Mouse (Mus musculus) heart, postnatal 10 days (tissue): Measurements from ENCODE around the gene Fam71e1. TPM values are rescaled to one million over a fixed set of nuclear protein-coding genes. Genes with fewer than 3 reads are reported as not detected.

ENCODE experiments used
- DNase-seq, 2 experiments: peaks; one replicate each; pipeline ENCODE4 v3.0.0; 2021
- intact Hi-C: fragments of 180-260 bp; cut with DNase I; formaldehyde crosslinking; loops from one replicate; pipeline ENCODE4 v1.15.1; 2025
- total RNA-seq, 2 experiments: library from RNA; stranded (reverse); gene quantifications; 2 replicates each; pipeline ENCODE4 v1.2.3; 2021

Gene Fam71e1
- total RNA-seq, 2 experiments from 2014 or later: 5.1 to 6.0 TPM

DNA sequence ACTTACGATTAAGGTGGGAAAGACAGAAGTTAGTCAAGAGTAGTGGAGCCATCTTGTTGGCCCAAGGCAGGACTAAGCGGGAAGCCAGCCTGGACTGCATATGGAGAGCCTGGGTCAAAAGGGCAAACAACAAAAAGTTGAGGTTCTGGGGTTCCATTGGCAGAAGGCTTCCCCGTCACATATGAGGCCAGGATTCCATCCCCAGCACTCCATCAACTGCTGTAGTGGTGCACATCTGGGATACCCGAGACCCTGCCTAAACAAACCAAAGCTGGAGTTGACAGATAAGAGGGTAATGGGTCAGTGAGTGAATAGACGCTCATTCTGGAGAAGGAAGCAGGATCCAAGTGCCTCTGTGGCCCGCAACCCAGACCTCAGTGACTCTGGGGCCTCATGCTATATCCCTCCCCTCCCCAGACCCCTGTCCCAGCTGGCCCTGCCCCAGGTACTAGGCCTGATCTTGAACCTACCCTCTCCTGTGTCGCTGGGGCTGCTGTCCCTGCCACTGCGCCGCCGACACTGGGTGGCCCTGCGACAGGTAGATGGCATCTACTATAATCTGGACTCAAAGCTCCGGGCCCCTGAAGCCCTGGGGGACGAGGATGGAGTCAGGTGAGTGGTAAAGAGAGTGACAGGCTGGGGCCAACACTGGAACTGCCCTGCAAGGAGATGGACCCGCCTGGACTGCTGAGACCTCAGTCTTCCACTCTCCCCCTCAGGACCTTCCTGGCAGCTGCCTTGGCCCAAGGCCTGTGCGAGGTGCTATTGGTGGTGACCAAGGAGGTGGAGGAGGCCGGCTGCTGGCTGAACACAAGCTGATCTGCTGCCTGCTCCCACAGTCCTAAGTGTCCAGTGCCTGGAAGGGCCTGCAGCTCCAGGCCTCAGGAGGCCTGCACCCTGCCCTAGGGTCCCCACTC lies 25.4 kb upstream of the Fam71e1 start:
- DNase-seq: no peak
- intact Hi-C loops: no loop called here

DNA sequence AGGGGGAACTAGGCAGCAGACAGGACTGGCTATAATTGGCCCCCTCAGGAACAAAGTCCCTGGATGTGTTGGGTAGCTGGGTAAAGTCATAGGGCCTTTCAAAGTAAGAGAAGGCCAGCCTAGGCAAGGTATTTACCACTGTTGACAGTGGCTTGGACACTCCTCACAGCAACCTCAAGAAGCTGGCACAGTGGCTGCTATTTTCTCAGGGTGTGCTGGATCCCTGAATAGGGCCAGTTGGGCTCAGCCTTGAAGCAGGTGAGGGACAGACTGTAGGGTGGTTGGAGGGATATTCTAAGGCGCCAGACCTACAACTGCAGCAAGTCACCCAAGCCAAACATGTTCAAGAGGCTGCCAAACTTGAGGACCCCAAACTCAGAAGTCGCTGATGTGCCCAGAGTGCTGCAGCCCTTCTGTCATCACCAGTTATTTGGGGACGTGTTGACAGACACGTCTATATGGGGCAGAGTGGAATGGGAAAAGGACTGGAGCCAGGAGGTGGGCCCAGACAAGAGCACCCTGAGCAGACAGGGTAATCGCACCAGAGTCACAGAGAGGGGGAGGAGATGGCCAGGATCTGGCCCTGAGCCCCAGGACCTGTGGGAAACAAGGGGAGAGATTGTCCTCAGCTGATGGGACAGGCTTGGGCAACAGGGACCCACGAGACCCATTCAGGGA lies 24.4 kb upstream of the Fam71e1 start:
- intact Hi-C loops: no loop called here
- DNase-seq: peak; percentile 84 to 90

GRCm38 (mm10) chr7:44472558-44472885 lies 23.9 kb upstream of the Fam71e1 start:
- intact Hi-C loops: no loop called here

GRCm38 (mm10) chr7:44472961-44473646 lies 23.3 kb upstream of the Fam71e1 start:
- DNase-seq: peak; percentile 85 to 90
- intact Hi-C loops: no loop called here

More at GRCm38 (mm10) chr7:44472558-44472885, 23.9 kb upstream of the Fam71e1 start:
- no peak for DNase-seq

DNA sequence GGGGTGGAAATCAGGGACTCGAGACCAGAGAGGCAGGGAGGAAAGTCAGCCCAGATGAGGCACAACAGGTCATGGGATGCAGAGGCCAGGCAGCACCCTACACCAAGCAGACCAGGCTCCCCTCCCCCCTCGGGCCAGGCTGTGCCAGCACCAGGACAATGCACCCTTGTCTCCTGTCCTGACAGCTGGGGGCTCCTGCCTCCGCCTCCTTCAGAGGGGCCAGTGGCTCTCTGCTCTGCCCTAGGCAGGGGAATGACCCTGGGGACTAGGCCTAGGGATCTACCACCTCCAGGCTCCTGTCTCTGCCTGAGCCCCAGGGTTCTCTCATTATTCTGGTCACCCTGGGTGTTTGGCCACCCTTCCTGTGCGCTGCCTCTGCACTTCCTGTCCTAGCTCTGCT lies 22.0 kb upstream of the Fam71e1 start:
- intact Hi-C loops: no loop called here
- DNase-seq: peak; percentile 87 to 89

DNA sequence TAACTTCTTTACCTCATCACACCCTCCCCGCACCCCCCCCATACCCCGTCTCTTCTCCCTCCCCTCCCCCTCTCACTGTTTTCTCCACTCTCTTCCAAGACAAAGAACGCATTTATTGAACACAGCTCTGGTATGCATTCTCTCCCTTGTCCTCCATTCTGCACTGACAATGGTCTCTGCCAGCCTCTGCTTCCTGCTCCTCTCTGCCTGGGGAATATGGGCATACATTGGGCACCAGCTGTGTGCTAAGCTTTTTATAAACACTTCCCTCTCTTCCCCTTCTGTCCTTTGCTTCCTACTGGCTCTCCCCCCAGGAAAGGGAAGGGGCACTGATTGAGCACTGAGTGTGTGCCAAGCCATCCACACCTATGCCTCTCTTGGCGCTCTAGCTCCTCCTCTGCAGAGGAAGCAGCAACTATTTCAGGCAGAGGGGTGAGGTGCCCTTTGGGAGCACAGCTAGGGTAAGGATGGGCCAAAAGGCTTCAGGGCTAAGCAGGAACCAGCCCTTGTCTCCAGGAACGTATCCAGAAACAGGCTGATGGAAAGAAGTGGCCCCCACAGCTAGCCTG lies 21.3 kb upstream of the Fam71e1 start:
- DNase-seq: peak; percentile 32 to 46
- intact Hi-C loops: loop anchor here (5.0 kb wide), 1 partner anchor 68 kb away; no protein-coding TSS in a partner anchor

DNA sequence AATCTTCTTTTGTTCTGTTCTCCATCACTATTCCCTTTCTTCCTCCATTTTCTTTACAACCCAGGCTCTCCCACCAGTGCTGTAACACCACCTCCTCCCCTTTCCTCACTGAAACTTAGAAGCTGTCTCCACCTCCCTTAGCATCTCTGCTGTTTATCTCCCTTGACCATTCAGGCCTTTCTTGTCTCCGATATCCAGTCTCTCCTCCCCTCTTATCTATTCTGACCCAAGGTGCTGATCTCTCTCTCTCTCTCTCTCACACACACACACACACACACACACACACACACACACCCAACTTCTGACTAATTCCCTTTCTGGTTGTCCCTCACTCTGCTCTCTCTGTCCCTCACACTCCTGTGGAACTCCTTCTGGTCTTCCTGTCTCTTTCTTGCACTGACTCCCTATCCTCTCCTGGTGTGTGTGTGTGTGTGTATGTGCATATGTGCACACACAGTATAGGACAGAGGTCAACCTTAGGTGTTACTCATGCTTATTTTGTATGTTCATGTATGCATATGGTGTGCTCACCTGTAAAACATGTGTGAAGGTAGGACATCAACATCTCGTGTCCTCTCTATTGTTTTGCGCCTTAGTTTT lies 13.4 kb upstream of the Fam71e1 start:
- intact Hi-C loops: no loop called here

GRCm38 (mm10) chr7:44484109-44484508 lies 12.3 kb upstream of the Fam71e1 start:
- DNase-seq: no peak
- intact Hi-C loops: loop anchor here (2.0 kb wide), 2 partner anchors 83 to 221 kb away; no protein-coding TSS in a partner anchor

More for the DNA sequence above, 13.4 kb upstream of the Fam71e1 start:
- no peak for DNase-seq

DNA sequence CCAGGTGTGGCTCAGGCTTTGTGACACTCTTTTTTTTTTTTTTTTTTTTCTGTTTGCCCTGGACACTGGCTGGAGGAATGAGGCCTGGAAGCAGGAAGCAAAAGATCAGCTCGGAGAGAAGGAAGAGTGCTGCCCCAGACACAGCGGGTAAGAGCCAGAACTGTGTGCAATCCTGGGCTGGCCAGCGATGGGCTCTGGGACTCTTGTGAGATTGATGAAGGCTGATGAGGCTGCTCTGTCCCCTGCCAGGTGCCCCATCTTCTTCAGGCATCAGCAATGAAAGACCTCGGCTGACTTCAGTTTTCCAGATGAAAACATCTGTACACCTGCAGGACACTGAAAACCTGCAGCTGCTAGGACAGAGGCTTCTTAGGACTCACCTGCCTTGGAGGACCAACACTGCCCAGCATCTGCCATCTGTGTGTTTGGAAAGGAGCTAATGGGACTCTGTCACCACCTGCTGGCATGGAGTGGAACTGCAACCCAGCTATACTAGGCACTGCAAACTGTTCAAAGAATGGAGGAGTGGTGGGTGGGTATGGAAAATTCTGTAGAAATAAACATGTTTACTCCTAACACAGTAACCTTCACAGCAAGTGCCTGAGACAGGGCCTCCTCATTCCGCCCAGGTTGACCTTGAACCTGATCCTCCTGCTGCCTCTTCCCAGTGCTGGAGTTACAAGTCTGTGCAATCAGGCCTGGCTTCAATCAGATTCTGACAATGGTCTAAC lies 11.4 kb upstream of the Fam71e1 start:
- intact Hi-C loops: loop anchor here (2.0 kb wide), 2 partner anchors 84 to 222 kb away; no protein-coding TSS in a partner anchor

DNA sequence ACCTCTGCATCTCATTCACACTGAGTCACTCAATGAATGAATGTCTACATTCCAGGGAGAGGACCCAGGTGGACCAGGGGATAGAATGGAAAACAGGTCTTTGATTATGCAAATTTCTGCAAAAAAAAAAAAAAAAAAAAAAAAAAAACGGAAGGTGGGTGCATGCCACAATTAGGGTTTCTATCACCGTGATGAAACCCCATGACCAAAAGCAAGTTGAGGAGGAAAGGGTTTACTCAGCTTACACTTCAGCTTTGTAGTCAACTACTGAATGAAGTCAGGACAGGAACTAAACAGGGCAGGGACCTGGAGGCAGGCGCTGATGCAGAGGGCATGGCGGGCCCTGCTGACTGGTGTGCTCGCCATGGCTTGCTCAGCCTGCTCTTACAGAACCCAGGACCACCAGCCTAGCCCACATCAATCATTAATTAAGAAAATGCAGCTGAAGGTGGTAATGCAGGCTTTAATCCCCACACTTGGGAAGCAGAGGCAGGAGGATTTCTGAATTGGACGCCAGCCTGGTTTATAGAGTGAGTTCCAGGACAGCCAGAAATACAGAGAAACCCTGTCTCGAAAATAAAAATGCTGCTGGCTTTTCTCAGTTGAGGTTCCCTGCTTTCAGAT lies 10.7 kb upstream of the Fam71e1 start:
- intact Hi-C loops: loop anchor here (2.0 kb wide), 2 partner anchors 85 to 223 kb away; no protein-coding TSS in a partner anchor
- DNase-seq: no peak

More for the DNA sequence above, 11.4 kb upstream of the Fam71e1 start:
- peak; percentile 76 to 87 for DNase-seq

DNA sequence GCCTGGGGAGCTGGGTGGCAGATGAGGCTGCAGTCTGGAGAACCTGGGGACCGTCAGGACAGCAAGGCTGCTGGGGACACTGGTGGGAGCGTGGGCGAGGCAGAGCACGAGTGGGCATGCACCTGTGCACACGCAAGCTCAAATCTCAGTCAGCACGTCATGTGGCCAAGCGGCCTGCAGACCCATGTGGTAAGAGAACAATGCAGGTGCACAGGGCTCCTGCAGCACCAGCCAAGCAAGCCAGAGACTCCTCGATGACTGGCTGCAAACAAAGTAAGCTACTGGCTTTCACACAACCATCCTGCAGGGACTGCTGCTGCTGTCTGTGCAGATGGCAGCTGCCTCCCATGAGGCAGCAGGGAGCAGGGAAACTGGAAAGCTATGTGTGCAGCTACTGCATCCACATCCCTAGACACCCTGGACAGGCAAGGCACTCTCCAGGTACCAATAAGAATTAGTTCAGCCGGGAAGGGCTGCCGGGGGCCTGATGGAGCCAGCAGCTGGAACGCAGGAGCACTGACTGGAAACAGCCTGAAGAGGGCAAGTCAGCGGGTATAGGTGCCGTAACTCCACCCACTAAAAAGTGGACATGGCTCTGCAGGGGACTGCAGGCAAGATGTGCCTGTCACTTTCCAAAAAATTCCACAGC lies 9.3 kb upstream of the Fam71e1 start:
- no peak for DNase-seq
- intact Hi-C loops: no loop called here

DNA sequence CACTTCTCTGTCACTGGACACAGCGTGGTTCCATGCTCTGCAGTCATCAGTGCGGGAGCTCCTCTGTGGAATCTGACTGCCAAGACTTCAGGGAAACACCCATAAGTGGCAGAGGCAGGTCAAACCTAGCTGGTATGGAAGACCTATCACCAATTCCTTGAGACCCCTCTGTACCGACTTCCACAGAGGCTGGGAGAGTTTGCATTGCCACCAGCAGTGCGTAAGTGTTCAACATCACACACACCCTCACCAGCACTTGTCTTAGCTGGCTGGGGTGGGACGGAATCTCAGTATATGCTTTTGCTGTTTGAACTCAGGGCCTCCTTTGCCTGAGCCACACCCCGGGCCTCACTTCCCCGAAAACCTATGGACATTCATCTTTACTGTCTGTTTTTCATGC lies 8.4 kb upstream of the Fam71e1 start:
- no peak for DNase-seq
- intact Hi-C loops: no loop called here

GRCm38 (mm10) chr7:44488545-44488944 lies 7.8 kb upstream of the Fam71e1 start:
- intact Hi-C loops: no loop called here
- DNase-seq: no peak

- no peak for DNase-seq
- intact Hi-C loops: no loop called here
These were observed 6.1 kb upstream of the Fam71e1 start for GRCm38 (mm10) chr7:44490281-44490680.

- intact Hi-C loops: no loop called here
- no peak for DNase-seq
These were observed 5.0 kb upstream of the Fam71e1 start for GRCm38 (mm10) chr7:44491391-44491790.

DNA sequence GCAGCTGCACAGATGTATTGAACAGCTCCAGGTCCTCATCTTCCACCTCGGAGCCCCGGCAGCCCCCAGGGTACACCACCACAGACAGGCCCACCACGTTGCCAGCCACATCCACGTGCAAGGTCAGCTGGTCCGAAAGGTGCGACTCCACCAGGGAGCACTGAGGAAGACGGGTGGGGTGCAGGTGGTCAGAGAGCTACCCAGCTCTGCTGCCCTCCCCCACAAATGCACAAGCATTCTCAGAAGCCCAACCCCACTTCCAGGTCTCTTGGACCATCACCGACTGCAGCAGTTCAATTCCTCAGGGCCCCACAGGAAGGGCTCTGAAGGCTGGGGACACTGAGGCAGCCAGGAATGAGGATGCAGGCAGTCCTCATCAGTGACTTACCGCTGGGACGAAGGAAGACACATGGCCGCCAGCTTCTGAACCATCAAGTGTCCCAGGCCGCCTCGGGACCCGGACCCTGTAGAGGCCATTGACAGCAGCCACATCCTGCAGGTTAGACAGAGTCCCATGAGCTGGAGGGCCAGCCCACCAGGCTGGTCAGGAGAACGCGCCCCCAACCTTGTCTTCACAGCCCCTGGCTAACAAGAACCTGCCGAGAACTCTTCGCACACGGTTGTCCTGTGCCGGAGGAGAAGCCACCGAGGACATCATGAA lies 4.1 kb upstream of the Fam71e1 start:
- intact Hi-C loops: no loop called here
- DNase-seq: no peak

DNA sequence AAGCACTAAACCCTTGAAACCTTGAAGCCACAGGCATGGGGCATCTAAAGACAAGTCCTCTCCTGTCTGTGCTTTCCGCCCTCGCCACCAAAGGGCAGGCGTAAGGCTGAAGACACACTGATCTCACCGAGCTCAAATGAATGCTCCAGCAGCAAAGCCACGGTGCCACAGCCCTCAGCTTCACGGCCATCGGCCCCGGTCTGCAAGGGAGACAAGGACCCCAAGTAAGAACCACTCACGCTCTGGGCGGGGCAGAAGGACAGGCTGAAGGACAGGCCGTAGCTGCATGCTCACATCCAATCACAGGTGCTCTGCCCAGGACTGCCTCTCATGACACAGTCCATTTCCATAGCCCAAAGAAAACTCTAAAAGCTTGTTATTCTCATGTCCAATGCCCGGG lies 1.7 kb upstream of the Fam71e1 start:
- intact Hi-C loops: no loop called here
- DNase-seq: no peak

DNA sequence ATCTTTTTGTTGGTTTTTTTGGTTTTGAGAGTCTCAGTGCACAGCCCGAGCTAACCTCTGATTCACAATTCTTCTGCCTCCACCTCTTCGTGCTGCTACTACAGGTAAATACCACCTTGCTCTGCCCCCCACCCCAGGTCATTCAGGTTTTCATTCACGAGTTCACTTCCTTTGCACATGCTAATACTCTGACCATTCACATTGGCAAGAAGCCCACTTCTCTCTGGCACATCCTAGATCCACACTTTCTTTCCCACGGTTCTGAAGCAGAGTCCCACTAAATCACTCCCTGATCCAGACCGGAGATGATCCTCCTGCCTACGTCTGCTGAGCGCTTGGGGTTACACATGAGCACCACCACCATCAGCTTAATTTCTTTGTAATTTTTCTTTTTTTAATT lies 1.3 kb upstream of the Fam71e1 start:
- intact Hi-C loops: no loop called here
- no peak for DNase-seq
